Mouse (Mus musculus): ENCODE results near the gene Gmppa.
A peak's percentile ranks its signal among the peaks of the same experiment; 100 is the strongest.

The Gmppa gene

GRCm38 (mm10) chr1:75435475-75436328, at the start of gene Gmppa:
TSS of gene Gmppa (plus strand) at chr1:75435930.
- peak; percentile 79 for DNase-seq (ENCODE audit: low read depth, low spot score)

- no peak for DNase-seq (ENCODE audit: low read depth, low spot score)
Measured at GRCm38 (mm10) chr1:75386149-75386548, 49.6 kb upstream of the Gmppa start.

GRCm38 (mm10) chr1:75387469-75387928, 48.2 kb upstream of the Gmppa start:
- no peak for DNase-seq (ENCODE audit: low read depth, low spot score)

- no peak for DNase-seq (ENCODE audit: low read depth, low spot score)
Measured at GRCm38 (mm10) chr1:75387929-75388897, 47.5 kb upstream of the Gmppa start.

GRCm38 (mm10) chr1:75388898-75389515, 46.7 kb upstream of the Gmppa start:
- no peak for DNase-seq (ENCODE audit: low read depth, low spot score)

GRCm38 (mm10) chr1:75393139-75393538, 42.6 kb upstream of the Gmppa start:
- DNase-seq (ENCODE audit: low read depth, low spot score): no peak

- no peak for DNase-seq (ENCODE audit: low read depth, low spot score)
Measured at GRCm38 (mm10) chr1:75393846-75394245, 41.9 kb upstream of the Gmppa start.

GRCm38 (mm10) chr1:75398761-75399402, 36.8 kb upstream of the Gmppa start:
- peak; percentile 42 for DNase-seq (ENCODE audit: low read depth, low spot score)

GRCm38 (mm10) chr1:75399755-75400492, 35.8 kb upstream of the Gmppa start:
- no peak for DNase-seq (ENCODE audit: low read depth, low spot score)

- DNase-seq (ENCODE audit: low read depth, low spot score): no peak
Measured at GRCm38 (mm10) chr1:75400493-75401115, 35.1 kb upstream of the Gmppa start.

- no peak for DNase-seq (ENCODE audit: low read depth, low spot score)
Measured at GRCm38 (mm10) chr1:75405547-75405946, 30.2 kb upstream of the Gmppa start.

- DNase-seq (ENCODE audit: low read depth, low spot score): no peak
Measured at GRCm38 (mm10) chr1:75406173-75406572, 29.6 kb upstream of the Gmppa start.

GRCm38 (mm10) chr1:75407056-75407455, 28.7 kb upstream of the Gmppa start:
- no peak for DNase-seq (ENCODE audit: low read depth, low spot score)

- no peak for DNase-seq (ENCODE audit: low read depth, low spot score)
Measured at GRCm38 (mm10) chr1:75408210-75408609, 27.5 kb upstream of the Gmppa start.

GRCm38 (mm10) chr1:75409950-75410349, 25.8 kb upstream of the Gmppa start:
- DNase-seq (ENCODE audit: low read depth, low spot score): no peak

- DNase-seq (ENCODE audit: low read depth, low spot score): no peak
Measured at GRCm38 (mm10) chr1:75412196-75412595, 23.5 kb upstream of the Gmppa start.

- DNase-seq (ENCODE audit: low read depth, low spot score): peak; percentile 18
Measured at GRCm38 (mm10) chr1:75413749-75414148, 22.0 kb upstream of the Gmppa start.

- DNase-seq (ENCODE audit: low read depth, low spot score): no peak
Measured at GRCm38 (mm10) chr1:75421794-75422193, 13.9 kb upstream of the Gmppa start.

GRCm38 (mm10) chr1:75422216-75422822, 13.4 kb upstream of the Gmppa start:
- DNase-seq (ENCODE audit: low read depth, low spot score): no peak

Data from CD4-positive helper T cell, adult 2 months (primary cell).